19 mouse cellular contexts compared by ENCODE assay signal in genomic region chr14:76746282-76746681, GRCm38 (mm10).
"Had no signal": no experiment of that assay in that cellular context is flagged by ENCODE, and none has a peak within 500 bp of the region (broad histone marks: within the 10 kb centered on the region; RNA-seq: fewer than 3 reads in every experiment).

No protein-coding gene starts in this region.

- H3K27ac ChIP-seq: liver, embryonic 13.5 days; liver, embryonic 15.5 days; midbrain, embryonic 10.5 days; midbrain, embryonic 12.5 days; neural tube, embryonic 12.5 days; stomach, embryonic 15.5 days; stomach, postnatal 0 days had no signal

- H3K4me3 ChIP-seq: liver, embryonic 13.5 days; liver, embryonic 15.5 days; lung, embryonic 15.5 days; midbrain, embryonic 10.5 days; midbrain, embryonic 12.5 days; myocyte; neural tube, embryonic 12.5 days; stomach, embryonic 15.5 days had no signal

- H3K4me2 ChIP-seq: liver, embryonic 13.5 days; liver, embryonic 15.5 days; lung, embryonic 15.5 days; midbrain, embryonic 12.5 days; neural tube, embryonic 12.5 days; stomach, embryonic 15.5 days had no signal

- H3K9me3 ChIP-seq: liver, embryonic 13.5 days; liver, embryonic 15.5 days; lung, embryonic 15.5 days; midbrain, embryonic 10.5 days; midbrain, embryonic 12.5 days; neural tube, embryonic 12.5 days; stomach, embryonic 15.5 days had no signal

- H3K27me3 ChIP-seq: liver, embryonic 13.5 days; liver, embryonic 15.5 days; lung, embryonic 15.5 days; midbrain, embryonic 12.5 days; neural tube, embryonic 12.5 days; stomach, embryonic 15.5 days had no signal

- ATAC-seq: liver, postnatal 0 days; midbrain, embryonic 16.5 days had no signal

- H3K36me3 ChIP-seq: liver, embryonic 13.5 days; liver, embryonic 15.5 days; lung, embryonic 15.5 days; midbrain, embryonic 10.5 days; midbrain, embryonic 12.5 days; neural tube, embryonic 12.5 days; stomach, embryonic 15.5 days had no signal

- H3K9ac ChIP-seq: liver, embryonic 13.5 days; liver, embryonic 15.5 days; liver, postnatal 0 days; lung, embryonic 15.5 days; midbrain, embryonic 12.5 days; neural tube, embryonic 12.5 days; stomach, embryonic 15.5 days had no signal

- DNase-seq: liver, embryonic 13.5 days; liver, postnatal 0 days; lung, adult 2 months; lung, postnatal 10 days; lung, postnatal 4 days; midbrain, embryonic 14.5 days; right cerebral cortex, postnatal 14 days; thymus, adult 2 months; thymus, postnatal 25 days; thymus, postnatal 4 days had no signal

- H3K4me1 ChIP-seq: liver, embryonic 13.5 days; liver, embryonic 15.5 days; midbrain, embryonic 12.5 days; neural tube, embryonic 12.5 days had no signal
